17 mouse cellular contexts compared by ENCODE assay signal in the genomic region with DNA sequence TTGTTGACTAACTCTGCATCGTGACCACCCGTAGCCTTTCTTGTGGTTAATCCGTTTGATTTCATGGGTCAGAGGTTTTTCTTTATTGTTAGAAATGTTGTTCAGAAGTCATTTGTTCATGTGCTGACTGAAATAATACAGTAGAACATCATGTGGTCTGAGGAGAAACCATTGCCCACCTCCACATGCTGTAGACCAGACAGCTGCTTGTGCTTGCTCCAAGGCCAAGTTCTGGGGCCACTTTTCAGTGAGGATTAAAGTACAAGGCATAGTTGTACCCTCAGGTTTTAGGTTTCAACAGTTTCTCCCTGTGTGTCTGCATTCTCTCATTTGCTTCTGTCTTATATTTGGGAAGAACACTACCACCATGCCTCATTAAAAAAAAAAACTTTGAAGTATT. TPM values are rescaled to one million over a fixed set of nuclear protein-coding genes. Genes with fewer than 3 reads are reported as not detected.
A peak's percentile ranks its signal among the peaks of the same experiment; 100 is the strongest.
DNase-seq lines count a peak whose midpoint lies in the region; TF ChIP-seq lines count a peak whose summit lies in the region.
"Had no signal": no experiment of that assay in that cellular context is flagged by ENCODE, and none has a peak within 500 bp of the region (broad histone marks: within the 10 kb centered on the region; RNA-seq: fewer than 3 reads in every experiment).

No protein-coding gene starts in this region.

- H3K79me2 ChIP-seq in myocyte (ENCODE audit: control insufficient read depth, insufficient read depth): peaks cover 61% of the 10 kb centered on the region

- H3K36me3 ChIP-seq in myocyte (ENCODE audit: control insufficient read depth, insufficient read depth): peaks cover 31% of the 10 kb centered on the region

- H3K4me2 ChIP-seq in myocyte (ENCODE audit: low read depth): peak overlapping the region; percentile 42

- no peaks in the 10 kb centered on the region for H3K27me3 ChIP-seq in myocyte (ENCODE audit: control insufficient read depth, insufficient read depth, insufficient read length)
- H3K27me3 ChIP-seq: CH12.LX, Patski had no signal

- H3K4me3 ChIP-seq in myocyte: no peak overlapping the region

- H3ac ChIP-seq in myocyte (ENCODE audit: control insufficient read depth, insufficient read length): no peak overlapping the region

- no peak for TF ChIP-seq POLR2A in myocyte (IDR thresholded peaks at IDR 0.05; ENCODE audit: insufficient read length, low read depth)

- peak; percentile 4 for DNase-seq in retina, postnatal 1 day
- no peak for DNase-seq in retina, embryonic 14.5 days (ENCODE audit: low spot score)
- DNase-seq in left cerebral cortex, adult 11 months (ENCODE audit: low spot score): no peak
- DNase-seq: adrenal gland, adult 2 months; adrenal gland, adult 8-10 months; adrenal gland, postnatal 10 days; adrenal gland, postnatal 36 days; B cell, adult 2 months; cerebellum, adult 11 months; cerebellum, adult 11-12 months had no signal

TF ChIP-seq in myocyte, 11 proteins besides CTCF, POLR2A, EP300 and RAD21:
- TF ChIP-seq SRF (IDR thresholded peaks at IDR 0.05; ENCODE audit: control insufficient read depth, insufficient read length, low read depth) (no peak), MYOD1 (IDR thresholded peaks at IDR 0.05; ENCODE audit: control insufficient read depth in 1 of 3, insufficient read length in 2 of 3, low read depth in 2 of 3) (peak in 2 of 3 experiments; percentile 73 to 84), MYOG (IDR thresholded peaks at IDR 0.05; ENCODE audit: control insufficient read depth in 1 of 3, insufficient read depth in 1 of 3, insufficient read length in 2 of 3, low read depth in 2 of 3) (peak in 2 of 3 experiments; percentile 65 to 77), REST (IDR thresholded peaks at IDR 0.05; ENCODE audit: insufficient read depth, insufficient read length) (no peak), TCF12 (IDR thresholded peaks at IDR 0.05; ENCODE audit: insufficient read depth, poor library complexity, severe bottlenecking) (peak; percentile 45), USF1 (IDR thresholded peaks at IDR 0.05; ENCODE audit: low read depth) (no peak), POLR2AphosphoS2 (IDR thresholded peaks at IDR 0.05; ENCODE audit: insufficient read length, low read depth) (no peak), CEBPB (IDR thresholded peaks at IDR 0.05; ENCODE audit: insufficient read depth, poor library complexity, severe bottlenecking) (no peak), TCF3 (IDR thresholded peaks at IDR 0.05; ENCODE audit: insufficient read length, low read depth) (no peak), E2F4 (IDR thresholded peaks at IDR 0.05; ENCODE audit: insufficient read depth) (no peak), MAX (IDR thresholded peaks at IDR 0.05; ENCODE audit: low read depth) (no peak)

RNA-seq across cellular contexts. Expression of a gene that starts 5.0 kb away (rescaled TPM):
- not detected for polyA plus RNA-seq in myocyte (2012; fragmentation: generic; extraction: Trizol)
- polyA plus RNA-seq: activated CD4-positive, CD25-positive, alpha-beta regulatory T cell, adult 4 months; C2C12; CD4-positive, CD25-positive, alpha-beta regulatory T cell, adult 4 months; G1E; Patski had no signal

RNA-seq across cellular contexts. Expression of a gene that starts 5.8 kb away (rescaled TPM):
- polyA plus RNA-seq in myocyte (2012; fragmentation: generic; extraction: Trizol): 22.4 TPM

RNA-seq across cellular contexts. Expression of a gene that starts 23.9 kb away (rescaled TPM):
- 31.1 TPM for polyA plus RNA-seq in myocyte (2012; fragmentation: generic; extraction: Trizol)
- polyA plus RNA-seq: activated CD4-positive, CD25-positive, alpha-beta regulatory T cell, adult 4 months; adrenal gland, adult 2 months; CD4-positive, CD25-positive, alpha-beta regulatory T cell, adult 4 months; G1E had no signal

RNA-seq across cellular contexts. Expression of a gene that starts 43.4 kb away (rescaled TPM):
- 85.1 TPM for polyA plus RNA-seq in myocyte (2012; fragmentation: generic; extraction: Trizol)
- polyA plus RNA-seq: G1E had no signal
